26 mouse cellular contexts compared by ENCODE assay signal in genomic region chr6:56368116-56368515, GRCm38 (mm10).
"Had no signal": no experiment of that assay in that cellular context is flagged by ENCODE, and none has a peak within 500 bp of the region (broad histone marks: within the 10 kb centered on the region; RNA-seq: fewer than 3 reads in every experiment).

No protein-coding gene starts in this region.

- H3K9ac ChIP-seq: heart, embryonic 13.5 days; heart, embryonic 15.5 days; hindbrain, embryonic 13.5 days; hindbrain, embryonic 15.5 days; kidney, embryonic 15.5 days; limb, embryonic 13.5 days; limb, embryonic 15.5 days; liver, embryonic 13.5 days had no signal

- H3K4me2 ChIP-seq: heart, embryonic 11.5 days; heart, embryonic 13.5 days; heart, embryonic 15.5 days; hindbrain, embryonic 13.5 days; hindbrain, embryonic 15.5 days; kidney, embryonic 15.5 days; limb, embryonic 13.5 days; limb, embryonic 15.5 days; liver, embryonic 13.5 days had no signal

- H3K27me3 ChIP-seq: heart, embryonic 13.5 days; heart, embryonic 15.5 days; hindbrain, embryonic 13.5 days; hindbrain, embryonic 15.5 days; kidney, embryonic 15.5 days had no signal

- H3K27ac ChIP-seq: heart, adult 2 months; heart, embryonic 13.5 days; heart, embryonic 15.5 days; hindbrain, embryonic 13.5 days; hindbrain, embryonic 15.5 days; hindbrain, postnatal 0 days; kidney, embryonic 15.5 days; kidney, postnatal 0 days; limb, embryonic 13.5 days; limb, embryonic 15.5 days; liver, embryonic 13.5 days had no signal

- H3K9me3 ChIP-seq: heart, embryonic 13.5 days; heart, embryonic 15.5 days; hindbrain, embryonic 13.5 days; hindbrain, embryonic 15.5 days; kidney, embryonic 15.5 days; limb, embryonic 13.5 days; limb, embryonic 15.5 days; liver, embryonic 13.5 days had no signal

- H3K4me3 ChIP-seq: heart, adult 2 months; heart, embryonic 13.5 days; heart, embryonic 15.5 days; hindbrain, embryonic 13.5 days; hindbrain, embryonic 15.5 days; kidney, embryonic 15.5 days; limb, embryonic 13.5 days; limb, embryonic 15.5 days; liver, embryonic 13.5 days had no signal

- H3K4me1 ChIP-seq: limb, embryonic 13.5 days; limb, embryonic 15.5 days; liver, embryonic 13.5 days had no signal

- H3K36me3 ChIP-seq: heart, embryonic 13.5 days; heart, embryonic 15.5 days; hindbrain, embryonic 13.5 days; hindbrain, embryonic 15.5 days; kidney, embryonic 15.5 days; limb, embryonic 13.5 days; limb, embryonic 15.5 days; liver, embryonic 13.5 days had no signal

- DNase-seq: gastrocnemius, postnatal 14 days; gastrocnemius, postnatal 36 days; heart, adult 11 months; heart, adult 2 months; heart, postnatal 14 days; heart, postnatal 36 days; kidney, adult 11 months; kidney, adult 2 months; kidney, adult 9 months; kidney, postnatal 14 days; kidney, postnatal 36 days; layer of hippocampus, adult 9-11 months; layer of hippocampus, postnatal 36 days; left cerebral cortex, postnatal 4 days; liver, embryonic 13.5 days had no signal

- ATAC-seq: hindbrain, postnatal 0 days; intestine, embryonic 16.5 days had no signal
